In genomic region chr8:122561199-122561598, GRCm38 (mm10) we compare ENCODE assay signal across 16 mouse cellular contexts. TPM values are rescaled to one million over a fixed set of nuclear protein-coding genes. Genes with fewer than 3 reads are reported as not detected.
DNase-seq lines count a peak whose midpoint lies in the region; ATAC-seq lines count a peak whose summit lies in the region.
"Had no signal": no experiment of that assay in that cellular context is flagged by ENCODE, and none has a peak within 500 bp of the region (broad histone marks: within the 10 kb centered on the region; RNA-seq: fewer than 3 reads in every experiment).

No protein-coding gene starts in this region.

- no peaks in the 10 kb centered on the region for H3K36me3 ChIP-seq in heart, embryonic 12.5 days
- H3K36me3 ChIP-seq: forebrain, embryonic 12.5 days; kidney, embryonic 15.5 days had no signal

- H3K9ac ChIP-seq in heart, embryonic 12.5 days = no peak overlapping the region
- H3K9ac ChIP-seq: forebrain, embryonic 12.5 days; kidney, embryonic 15.5 days; liver, embryonic 14.5 days had no signal

- 77% methylated on average over 5 of the region's 5 CpGs for WGBS in heart, embryonic 12.5 days

- no peak overlapping the region for H3K4me2 ChIP-seq in heart, embryonic 12.5 days
- H3K4me2 ChIP-seq: forebrain, embryonic 12.5 days; kidney, embryonic 15.5 days had no signal

- H3K4me3 ChIP-seq in heart, embryonic 12.5 days = no peak overlapping the region
- H3K4me3 ChIP-seq: forebrain, embryonic 12.5 days; kidney, embryonic 15.5 days had no signal

- no peaks in the 10 kb centered on the region for H3K9me3 ChIP-seq in heart, embryonic 12.5 days (replicated peaks)
- H3K9me3 ChIP-seq: forebrain, embryonic 12.5 days; kidney, embryonic 15.5 days had no signal

- no peaks in the 10 kb centered on the region for H3K27me3 ChIP-seq in heart, embryonic 12.5 days (replicated peaks)
- H3K27me3 ChIP-seq: forebrain, embryonic 12.5 days; kidney, embryonic 15.5 days had no signal

- DNase-seq in heart, adult 11 months = peak; percentile 97
- DNase-seq in right cerebral cortex, postnatal 14 days = no peak
- no peak for DNase-seq in cerebellum, adult 11 months
- DNase-seq in cerebellum, adult 8-10 months = no peak
- DNase-seq: B cell, adult 2 months; cerebellum, postnatal 14 days; left cerebral cortex, postnatal 4 days; right cerebral cortex, postnatal 4 days had no signal

- no peak for ATAC-seq in heart, embryonic 12.5 days (ENCODE audit: insufficient number of reproducible peaks, low FRiP score)
- peak; percentile 77 for ATAC-seq in CD4-positive, CD25-positive, alpha-beta regulatory T cell, adult 4 months
- ATAC-seq in granulocyte monocyte progenitor cell, adult 5-6 weeks (replicated peaks; ENCODE audit: poor library complexity, severe bottlenecking) = peak; percentile 42
- ATAC-seq in neutrophil, adult 5-6 weeks (ENCODE audit: extremely low read depth, insufficient number of reproducible peaks, low FRiP score, poor library complexity, severe bottlenecking) = peak; percentile 18; the same call in 1 of the 2 replicates
- ATAC-seq: hindbrain, embryonic 16.5 days had no signal

- H3K4me1 ChIP-seq in heart, embryonic 12.5 days (replicated peaks) = peaks cover 29% of the 10 kb centered on the region

- H3K27ac ChIP-seq in heart, embryonic 12.5 days (ENCODE audit: poor library complexity, severe bottlenecking) = no peak overlapping the region
- H3K27ac ChIP-seq: forebrain, embryonic 12.5 days; kidney, embryonic 15.5 days; liver, embryonic 14.5 days had no signal

RNA-seq across cellular contexts. Expression of gene Cdt1, which starts 6.6 kb away (rescaled TPM):
- polyA plus RNA-seq in heart, embryonic 12.5 days (2016; fragmentation: Nextera tagmentation; extraction: Ambion mirVana) = 36.9 and 38.9 TPM in 2 replicates
- 10 to 100 TPM in 1 of 2 experiments, 1 to 10 TPM in 1; 8.2 to 12.6 TPM for polyA plus RNA-seq in CD4-positive, CD25-positive, alpha-beta regulatory T cell, adult 4 months (2017; shearing (Covaris generic))
- total RNA-seq in granulocyte monocyte progenitor cell, adult 5-6 weeks (2014; fragmentation: Nextera tagmentation) = 76.0 and 153 TPM in 2 replicates
- 38.6 and 38.8 TPM in 2 replicates for total RNA-seq in granulocyte monocyte progenitor cell, adult 5-6 weeks (2017)
- 29.8 and 30.4 TPM in 2 replicates for total RNA-seq in neutrophil, adult 5-6 weeks (2017)

RNA-seq across cellular contexts. Expression of gene Piezo1, which starts 10.1 kb away (rescaled TPM):
- polyA plus RNA-seq in heart, embryonic 12.5 days (2016; fragmentation: Nextera tagmentation; extraction: Ambion mirVana) = 25.5 and 27.8 TPM in 2 replicates
- 10 to 100 TPM; 15.3 to 22.7 TPM for polyA plus RNA-seq in CD4-positive, CD25-positive, alpha-beta regulatory T cell, adult 4 months (2017; shearing (Covaris generic))
- 19.4 and 67.1 TPM in 2 replicates for total RNA-seq in granulocyte monocyte progenitor cell, adult 5-6 weeks (2014; fragmentation: Nextera tagmentation)
- 15.8 and 22.4 TPM in 2 replicates for total RNA-seq in granulocyte monocyte progenitor cell, adult 5-6 weeks (2017)
- 22.1 and 24.4 TPM in 2 replicates for total RNA-seq in neutrophil, adult 5-6 weeks (2017)

RNA-seq across cellular contexts. Expression of gene Aprt, which starts 15.5 kb away (rescaled TPM):
- 209 and 232 TPM in 2 replicates for polyA plus RNA-seq in heart, embryonic 12.5 days (2016; fragmentation: Nextera tagmentation; extraction: Ambion mirVana)
- polyA plus RNA-seq in CD4-positive, CD25-positive, alpha-beta regulatory T cell, adult 4 months (2017; shearing (Covaris generic)) = 100 to 1,000 TPM; 146 to 207 TPM
- 276 and 290 TPM in 2 replicates for total RNA-seq in granulocyte monocyte progenitor cell, adult 5-6 weeks (2014; fragmentation: Nextera tagmentation)
- 139 and 228 TPM in 2 replicates for total RNA-seq in granulocyte monocyte progenitor cell, adult 5-6 weeks (2017)
- total RNA-seq in neutrophil, adult 5-6 weeks (2017) = 26.4 and 42.6 TPM in 2 replicates

RNA-seq across cellular contexts. Expression of gene Galns, which starts 50.1 kb away (rescaled TPM):
- polyA plus RNA-seq in heart, embryonic 12.5 days (2016; fragmentation: Nextera tagmentation; extraction: Ambion mirVana) = 12.7 and 13.5 TPM in 2 replicates
- 10 to 100 TPM in 1 of 2 experiments, 1 to 10 TPM in 1; 8.7 to 12.7 TPM for polyA plus RNA-seq in CD4-positive, CD25-positive, alpha-beta regulatory T cell, adult 4 months (2017; shearing (Covaris generic))
- total RNA-seq in granulocyte monocyte progenitor cell, adult 5-6 weeks (2014; fragmentation: Nextera tagmentation) = 39.0 and 46.3 TPM in 2 replicates
- total RNA-seq in granulocyte monocyte progenitor cell, adult 5-6 weeks (2017) = 36.1 and 46.6 TPM in 2 replicates
- 11.2 and 17.1 TPM in 2 replicates for total RNA-seq in neutrophil, adult 5-6 weeks (2017)

RNA-seq across cellular contexts. Expression of gene Trappc2l, which starts 50.2 kb away (rescaled TPM):
- 45.1 and 45.8 TPM in 2 replicates for polyA plus RNA-seq in heart, embryonic 12.5 days (2016; fragmentation: Nextera tagmentation; extraction: Ambion mirVana)
- 10 to 100 TPM; 45.0 to 70.1 TPM for polyA plus RNA-seq in CD4-positive, CD25-positive, alpha-beta regulatory T cell, adult 4 months (2017; shearing (Covaris generic))
- 41.0 and 55.7 TPM in 2 replicates for total RNA-seq in granulocyte monocyte progenitor cell, adult 5-6 weeks (2014; fragmentation: Nextera tagmentation)
- total RNA-seq in granulocyte monocyte progenitor cell, adult 5-6 weeks (2017) = 16.1 and 21.7 TPM in 2 replicates
- 18.3 and 23.7 TPM in 2 replicates for total RNA-seq in neutrophil, adult 5-6 weeks (2017)
